Mouse (Mus musculus): Measurements from ENCODE around the gene H2al2a. TPM values are rescaled to one million over a fixed set of nuclear protein-coding genes. Genes with fewer than 3 reads are reported as not detected.

H2al2a gene
- total RNA-seq (2014; rRNA removed), result not detected in 2 replicates
- not detected in 2 replicates for polyA plus RNA-seq (2015; fragmentation: Nextera tagmentation; extraction: Ambion mirVana)

- no peak within 1 kb of the TSS for H3K4me3 ChIP-seq (ENCODE audit: low read length)
- no peak within 1 kb of the TSS for H3K27ac ChIP-seq
- no peak for TF ChIP-seq CTCF (IDR thresholded peaks at IDR 0.05; ENCODE audit: low read depth)
- no peaks in the 10 kb centered on the region for H3K4me1 ChIP-seq (ENCODE audit: insufficient read depth, low read length)
- no peaks in the 10 kb centered on the region for H3K9me3 ChIP-seq (ENCODE audit: low read length)
- no peaks in the 10 kb centered on the region for H3K36me3 ChIP-seq (ENCODE audit: insufficient read depth, low read length)
- ATAC-seq (no peak), DNase-seq (ENCODE audit: low spot score) (no peak)
- no peaks in the 10 kb centered on the region for H3K27me3 ChIP-seq (ENCODE audit: insufficient read depth, low read length)
- H3K9ac ChIP-seq (replicated peaks; ENCODE audit: low read length), result no peak within 1 kb of the TSS
- H3K4me2 ChIP-seq (ENCODE audit: low read depth, low read length), result no peak within 1 kb of the TSS
Observed at GRCm38 (mm10) chr2:17996858-17997257, at the start of gene H2al2a. H2al2a (minus strand) TSS chr2:17996958.

GRCm38 (mm10) chr2:18046186-18046585 is 49.4 kb upstream of the H2al2a start:
- DNase-seq (ENCODE audit: low spot score) (no peak), ATAC-seq (no peak)
- peak overlapping the region; percentile 84 for H3K4me2 ChIP-seq (ENCODE audit: low read depth, low read length)
- no peak for TF ChIP-seq CTCF (IDR thresholded peaks at IDR 0.05; ENCODE audit: low read depth)
- H3K36me3 ChIP-seq (ENCODE audit: insufficient read depth, low read length), result no peaks in the 10 kb centered on the region
- peaks cover 21% of the 10 kb centered on the region for H3K4me1 ChIP-seq (ENCODE audit: insufficient read depth, low read length)
- peak overlapping the region; percentile 93 for H3K4me3 ChIP-seq (ENCODE audit: low read length)
- H3K27me3 ChIP-seq (ENCODE audit: insufficient read depth, low read length), result no peaks in the 10 kb centered on the region
- H3K27ac ChIP-seq, result peak overlapping the region; percentile 99
- no peaks in the 10 kb centered on the region for H3K9me3 ChIP-seq (ENCODE audit: low read length)
- H3K9ac ChIP-seq (replicated peaks; ENCODE audit: low read length), result peak overlapping the region; percentile 99
- 1% methylated on average over 4 of the region's 4 CpGs for WGBS

- Histone ChIP-seq H3K4me3 (ENCODE audit: low read length) (peak overlapping the region; percentile 93), H3K9me3 (ENCODE audit: low read length) (no peaks in the 10 kb centered on the region), H3K4me2 (ENCODE audit: low read depth, low read length) (peak overlapping the region; percentile 84), H3K9ac (replicated peaks; ENCODE audit: low read length) (peak overlapping the region; percentile 99), H3K27me3 (ENCODE audit: insufficient read depth, low read length) (no peaks in the 10 kb centered on the region), H3K27ac (peak overlapping the region; percentile 99; the same call in 1 of the 2 replicates), H3K36me3 (ENCODE audit: insufficient read depth, low read length) (no peaks in the 10 kb centered on the region), H3K4me1 (ENCODE audit: insufficient read depth, low read length) (peaks cover 23% of the 10 kb centered on the region)
- no peak for TF ChIP-seq CTCF (IDR thresholded peaks at IDR 0.05; ENCODE audit: low read depth)
- WGBS, result 9% methylated on average over 6 of the region's 6 CpGs
- ATAC-seq (no peak), DNase-seq (ENCODE audit: low spot score) (peak; percentile 35)
Observed at GRCm38 (mm10) chr2:18045781-18046181, 49.0 kb upstream of the H2al2a start.

- DNase-seq (ENCODE audit: low spot score), result peak; percentile 3
- H3K9me3 ChIP-seq (ENCODE audit: low read length), result no peaks in the 10 kb centered on the region
- no peak for TF ChIP-seq CTCF (IDR thresholded peaks at IDR 0.05; ENCODE audit: low read depth)
- H3K4me3 ChIP-seq (ENCODE audit: low read length), result peak overlapping the region; percentile 93
- ATAC-seq, result no peak
- 6% methylated on average over 7 of the region's 7 CpGs for WGBS
- peak overlapping the region; percentile 84 for H3K4me2 ChIP-seq (ENCODE audit: low read depth, low read length)
- peak overlapping the region; percentile 99; the same call in 1 of the 2 replicates for H3K27ac ChIP-seq
- peaks cover 28% of the 10 kb centered on the region for H3K4me1 ChIP-seq (ENCODE audit: insufficient read depth, low read length)
- H3K9ac ChIP-seq (replicated peaks; ENCODE audit: low read length), result peak overlapping the region; percentile 99
- no peaks in the 10 kb centered on the region for H3K27me3 ChIP-seq (ENCODE audit: insufficient read depth, low read length)
- H3K36me3 ChIP-seq (ENCODE audit: insufficient read depth, low read length), result no peaks in the 10 kb centered on the region
Observed at GRCm38 (mm10) chr2:18045143-18045780, 48.5 kb upstream of the H2al2a start.

- no peaks in the 10 kb centered on the region for H3K27me3 ChIP-seq (ENCODE audit: insufficient read depth, low read length)
- 12% methylated on average over 14 of the region's 14 CpGs for WGBS
- H3K4me2 ChIP-seq (ENCODE audit: low read depth, low read length), result peak overlapping the region; percentile 84
- TF ChIP-seq CTCF (IDR thresholded peaks at IDR 0.05; ENCODE audit: low read depth), result no peak
- H3K9ac ChIP-seq (replicated peaks; ENCODE audit: low read length), result peak overlapping the region; percentile 52
- DNase-seq (ENCODE audit: low spot score) (peak; percentile 75), ATAC-seq (peak; percentile 83)
- H3K9me3 ChIP-seq (ENCODE audit: low read length), result no peaks in the 10 kb centered on the region
- no peaks in the 10 kb centered on the region for H3K36me3 ChIP-seq (ENCODE audit: insufficient read depth, low read length)
- H3K27ac ChIP-seq, result peak overlapping the region; percentile 85
- peaks cover 25% of the 10 kb centered on the region for H3K4me1 ChIP-seq (ENCODE audit: insufficient read depth, low read length)
- peak overlapping the region; percentile 10; the same call in 1 of the 2 replicates for H3K4me3 ChIP-seq (ENCODE audit: low read length)
Observed at GRCm38 (mm10) chr2:18041199-18041885, 44.6 kb upstream of the H2al2a start.

GRCm38 (mm10) chr2:18040347-18041160 is 43.8 kb upstream of the H2al2a start:
- no peak for TF ChIP-seq CTCF (IDR thresholded peaks at IDR 0.05; ENCODE audit: low read depth)
- peak overlapping the region; percentile 52 for H3K9ac ChIP-seq (replicated peaks; ENCODE audit: low read length)
- peak; percentile 54 for ATAC-seq
- no peaks in the 10 kb centered on the region for H3K36me3 ChIP-seq (ENCODE audit: insufficient read depth, low read length)
- peak overlapping the region; percentile 10; the same call in 1 of the 2 replicates for H3K4me3 ChIP-seq (ENCODE audit: low read length)
- H3K4me1 ChIP-seq (ENCODE audit: insufficient read depth, low read length), result peaks cover 25% of the 10 kb centered on the region
- 23% methylated on average over 27 of the region's 27 CpGs for WGBS
- no peaks in the 10 kb centered on the region for H3K27me3 ChIP-seq (ENCODE audit: insufficient read depth, low read length)
- no peaks in the 10 kb centered on the region for H3K9me3 ChIP-seq (ENCODE audit: low read length)
- peak overlapping the region; percentile 84 for H3K4me2 ChIP-seq (ENCODE audit: low read depth, low read length)
- H3K27ac ChIP-seq, result peak overlapping the region; percentile 85
- peak; percentile 32 for DNase-seq (ENCODE audit: low spot score)
